Comparison of ENCODE assay signal across 8 mouse cellular contexts in the genomic region with DNA sequence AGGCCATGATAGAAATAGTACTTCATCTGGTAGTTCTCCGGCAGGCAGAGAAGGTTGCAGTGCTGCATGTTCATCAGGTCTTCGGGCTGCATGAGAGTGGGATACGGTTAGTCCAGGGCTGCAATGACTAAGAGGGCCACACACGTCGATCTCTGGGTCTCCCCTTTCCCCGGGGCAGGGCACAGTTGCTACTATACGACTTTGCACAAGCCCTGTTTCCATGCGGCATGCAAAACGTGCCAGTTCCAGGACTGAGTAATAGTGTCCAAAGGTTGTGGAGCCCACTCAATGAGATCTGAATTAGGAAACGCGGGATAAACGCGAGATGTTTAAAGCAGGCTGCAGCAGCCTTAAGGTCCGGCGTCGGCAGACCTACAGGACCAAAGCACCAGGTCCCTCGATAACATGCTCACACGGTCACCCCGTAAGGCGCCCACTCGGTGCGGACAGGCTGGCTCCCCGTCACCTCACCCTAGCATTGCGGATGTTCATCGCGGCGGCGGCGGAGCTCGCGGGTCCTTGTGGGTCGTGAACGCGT. TPM values are rescaled to one million over a fixed set of nuclear protein-coding genes. Genes with fewer than 3 reads are reported as not detected.
DNase-seq lines count a peak whose midpoint lies in the region; ATAC-seq and TF ChIP-seq lines count a peak whose summit lies in the region.

No protein-coding gene starts in this region.

- intact Hi-C loops in heart, adult 2 months (cut with DNase I): loop anchor here (2.0 kb wide), 1 partner anchor 41 kb away; no protein-coding TSS in a partner anchor

- H3K9ac ChIP-seq in heart, adult 2 months (ENCODE audit: low read depth, low read length): peak overlapping the region; percentile 87
- peak overlapping the region; percentile 66 for H3K9ac ChIP-seq in limb, embryonic 11.5 days (ENCODE audit: low read length)
- H3K9ac ChIP-seq in neural tube, embryonic 15.5 days (replicated peaks): peak overlapping the region; percentile 60

- no peaks in the 10 kb centered on the region; the same call in 1 of the 2 replicates for H3K4me1 ChIP-seq in heart, adult 2 months (ENCODE audit: control insufficient read depth, insufficient read depth, low read length)
- H3K4me1 ChIP-seq in limb, embryonic 11.5 days (ENCODE audit: control insufficient read depth, insufficient read depth, low read length): no peaks in the 10 kb centered on the region
- H3K4me1 ChIP-seq in neural tube, embryonic 15.5 days: peaks cover 10% of the 10 kb centered on the region

- no peaks in the 10 kb centered on the region for H3K27me3 ChIP-seq in heart, adult 2 months (ENCODE audit: control insufficient read depth, insufficient read depth, low read length)
- no peaks in the 10 kb centered on the region for H3K27me3 ChIP-seq in limb, embryonic 11.5 days (ENCODE audit: control insufficient read depth, insufficient read depth, low read length)
- H3K27me3 ChIP-seq in neural tube, embryonic 15.5 days (replicated peaks): no peaks in the 10 kb centered on the region

- peak overlapping the region; percentile 47 for H3K4me2 ChIP-seq in limb, embryonic 11.5 days (ENCODE audit: low read depth, severe bottlenecking)
- peak overlapping the region; percentile 68 for H3K4me2 ChIP-seq in neural tube, embryonic 15.5 days

- TF ChIP-seq EP300 in heart, adult 2 months (IDR thresholded peaks at IDR 0.05; ENCODE audit: insufficient read depth, low read depth, low read length): no peak

- WGBS in heart, adult 2 months: 21% methylated on average over 34 of the region's 34 CpGs
- 25% methylated on average over 34 of the region's 34 CpGs for WGBS in limb, embryonic 11.5 days
- WGBS in neural tube, embryonic 15.5 days: 25% methylated on average over 34 of the region's 34 CpGs

- H3K36me3 ChIP-seq in heart, adult 2 months (ENCODE audit: control insufficient read depth, insufficient read depth, low read length): no peaks in the 10 kb centered on the region
- H3K36me3 ChIP-seq in limb, embryonic 11.5 days (ENCODE audit: control insufficient read depth, insufficient read depth, low read length): no peaks in the 10 kb centered on the region
- no peaks in the 10 kb centered on the region for H3K36me3 ChIP-seq in neural tube, embryonic 15.5 days

- H3K9me3 ChIP-seq in limb, embryonic 11.5 days (ENCODE audit: control insufficient read depth, low read length): no peaks in the 10 kb centered on the region
- H3K9me3 ChIP-seq in neural tube, embryonic 15.5 days (replicated peaks): no peaks in the 10 kb centered on the region

- ATAC-seq in CD4-positive, CD25-positive, alpha-beta regulatory T cell, adult 4 months: peak; percentile 6
- peak; percentile 15; the same call in 1 of the 2 replicates for ATAC-seq in erythroblast, adult 5-6 weeks (replicated peaks; ENCODE audit: low FRiP score, poor library complexity, severe bottlenecking)
- peak; percentile 10; the same call in 1 of the 2 replicates for ATAC-seq in limb, embryonic 11.5 days (ENCODE audit: insufficient number of reproducible peaks, low FRiP score, low TSS enrichment, low read depth)
- no peak; the same call in none of the 2 replicates for ATAC-seq in neural tube, embryonic 15.5 days (ENCODE audit: low FRiP score)

- H3K79me2 ChIP-seq in heart, adult 2 months (replicated peaks; ENCODE audit: control insufficient read depth, insufficient read depth, low read length): no peaks in the 10 kb centered on the region

- DNase-seq in heart, adult 2 months: no peak
- no peak for DNase-seq in heart, adult 8-10 months (ENCODE audit: low spot score)
- no peak for DNase-seq in limb, embryonic 11.5 days (ENCODE audit: low spot score)
- DNase-seq in urinary bladder, adult 2 months (ENCODE audit: low spot score): no peak
- DNase-seq in frontal cortex, postnatal 14 days (ENCODE audit: low spot score in 2 of 2): no peak

- no peak for TF ChIP-seq POLR2A in heart, adult 2 months (IDR thresholded peaks at IDR 0.05; ENCODE audit: insufficient read depth, low read depth, low read length)

- peak overlapping the region; percentile 69 for H3K4me3 ChIP-seq in heart, adult 2 months
- peak overlapping the region; percentile 49 for H3K4me3 ChIP-seq in limb, embryonic 11.5 days (ENCODE audit: low read depth, low read length)
- peak overlapping the region; percentile 56 for H3K4me3 ChIP-seq in neural tube, embryonic 15.5 days (replicated peaks)

- H3K27ac ChIP-seq in heart, adult 2 months: peak overlapping the region; percentile 80
- H3K27ac ChIP-seq in limb, embryonic 11.5 days (replicated peaks; ENCODE audit: low read depth, low read length): no peak overlapping the region
- H3K27ac ChIP-seq in neural tube, embryonic 15.5 days (replicated peaks): peak overlapping the region; percentile 82

- no peak for TF ChIP-seq CTCF in heart, adult 2 months (IDR thresholded peaks at IDR 0.05)

RNA-seq across cellular contexts. Expression of gene Arhgap4, which starts 0.3 kb away (rescaled TPM):
- total RNA-seq in heart, adult 2 months (2021): 1 to 10 TPM; 1.5 to 1.8 TPM
- 5.7 and 7.7 TPM in 2 replicates for polyA plus RNA-seq in heart, adult 2 months (2012; rRNA removed)
- 1 to 10 TPM in 2 of 4 experiments, under 1 TPM in 2; 0.47 to 2.9 (median 1.3) TPM for total RNA-seq in heart, adult 8-10 months (2022)
- polyA plus RNA-seq in CD4-positive, CD25-positive, alpha-beta regulatory T cell, adult 4 months (2017; shearing (Covaris generic)): 100 to 1,000 TPM; 162 to 239 TPM
- 15.5 and 16.3 TPM in 2 replicates for total RNA-seq in erythroblast, adult 5-6 weeks (2015; ENCODE audit: low replicate concordance)
- 18.4 and 23.4 TPM in 2 replicates for total RNA-seq in erythroblast, adult 5-6 weeks (2017; ENCODE audit: low replicate concordance)
- polyA plus RNA-seq in limb, embryonic 11.5 days (2014; fragmentation: Nextera tagmentation; extraction: Ambion mirVana): 2.0 and 2.3 TPM in 2 replicates
- 3.9 and 6.3 TPM in 2 replicates for polyA plus RNA-seq in neural tube, embryonic 15.5 days (2015; fragmentation: Nextera tagmentation; extraction: Ambion mirVana)
- polyA plus RNA-seq in urinary bladder, adult 2 months (2012; rRNA removed): 6.0 and 8.4 TPM in 2 replicates

RNA-seq across cellular contexts. Expression of gene Naa10, which starts 0.4 kb away (rescaled TPM):
- 10 to 100 TPM; 50.2 to 63.7 TPM for total RNA-seq in heart, adult 2 months (2021)
- 57.2 and 64.5 TPM in 2 replicates for polyA plus RNA-seq in heart, adult 2 months (2012; rRNA removed)
- 10 to 100 TPM; 46.4 to 59.7 (median 56.5) TPM for total RNA-seq in heart, adult 8-10 months (2022)
- 100 to 1,000 TPM; 181 to 200 TPM for polyA plus RNA-seq in CD4-positive, CD25-positive, alpha-beta regulatory T cell, adult 4 months (2017; shearing (Covaris generic))
- 10.6 and 26.8 TPM in 2 replicates for total RNA-seq in erythroblast, adult 5-6 weeks (2015; ENCODE audit: low replicate concordance)
- 18.1 TPM in 2 replicates for total RNA-seq in erythroblast, adult 5-6 weeks (2017; ENCODE audit: low replicate concordance)
- 156 and 159 TPM in 2 replicates for polyA plus RNA-seq in limb, embryonic 11.5 days (2014; fragmentation: Nextera tagmentation; extraction: Ambion mirVana)
- 110 and 123 TPM in 2 replicates for polyA plus RNA-seq in neural tube, embryonic 15.5 days (2015; fragmentation: Nextera tagmentation; extraction: Ambion mirVana)
- polyA plus RNA-seq in urinary bladder, adult 2 months (2012; rRNA removed): 86.8 and 92.2 TPM in 2 replicates

RNA-seq across cellular contexts. Expression of gene Renbp, which starts 9.3 kb away (rescaled TPM):
- total RNA-seq in heart, adult 2 months (2021): 1 to 10 TPM; 3.7 to 7.1 TPM
- 5.1 and 7.3 TPM in 2 replicates for polyA plus RNA-seq in heart, adult 2 months (2012; rRNA removed)
- 1 to 10 TPM; 4.9 to 7.5 (median 6.1) TPM for total RNA-seq in heart, adult 8-10 months (2022)
- 10 to 100 TPM in 1 of 2 experiments, 1 to 10 TPM in 1; 6.4 to 15.1 TPM for polyA plus RNA-seq in CD4-positive, CD25-positive, alpha-beta regulatory T cell, adult 4 months (2017; shearing (Covaris generic))
- total RNA-seq in erythroblast, adult 5-6 weeks (2015; ENCODE audit: low replicate concordance): 7.7 TPM in 1 of 2 replicates, not detected in the other
- 5.4 and 12.4 TPM in 2 replicates for total RNA-seq in erythroblast, adult 5-6 weeks (2017; ENCODE audit: low replicate concordance)
- 9.8 and 13.2 TPM in 2 replicates for polyA plus RNA-seq in limb, embryonic 11.5 days (2014; fragmentation: Nextera tagmentation; extraction: Ambion mirVana)
- 10.4 and 24.7 TPM in 2 replicates for polyA plus RNA-seq in neural tube, embryonic 15.5 days (2015; fragmentation: Nextera tagmentation; extraction: Ambion mirVana)
- 35.0 and 36.8 TPM in 2 replicates for polyA plus RNA-seq in urinary bladder, adult 2 months (2012; rRNA removed)

RNA-seq across cellular contexts. Expression of gene L1cam, which starts 25.4 kb away (rescaled TPM):
- total RNA-seq in heart, adult 2 months (2021): 1 to 10 TPM; 2.1 to 3.7 TPM
- polyA plus RNA-seq in heart, adult 2 months (2012; rRNA removed): 2.9 and 3.3 TPM in 2 replicates
- 1 to 10 TPM; 3.3 to 5.3 (median 4.2) TPM for total RNA-seq in heart, adult 8-10 months (2022)
- polyA plus RNA-seq in CD4-positive, CD25-positive, alpha-beta regulatory T cell, adult 4 months (2017; shearing (Covaris generic)): 10 to 100 TPM in 1 of 2 experiments, 1 to 10 TPM in 1; 7.3 to 13.0 TPM
- 5.2 TPM in 2 replicates for total RNA-seq in erythroblast, adult 5-6 weeks (2015; ENCODE audit: low replicate concordance)
- 5.3 and 6.2 TPM in 2 replicates for total RNA-seq in erythroblast, adult 5-6 weeks (2017; ENCODE audit: low replicate concordance)
- polyA plus RNA-seq in limb, embryonic 11.5 days (2014; fragmentation: Nextera tagmentation; extraction: Ambion mirVana): 0.85 and 1.2 TPM in 2 replicates
- polyA plus RNA-seq in neural tube, embryonic 15.5 days (2015; fragmentation: Nextera tagmentation; extraction: Ambion mirVana): 86.3 and 95.4 TPM in 2 replicates
- 24.9 and 32.0 TPM in 2 replicates for polyA plus RNA-seq in urinary bladder, adult 2 months (2012; rRNA removed)

RNA-seq across cellular contexts. Expression of gene Avpr2, which starts 29.5 kb away (rescaled TPM):
- total RNA-seq in heart, adult 2 months (2021): not detected
- polyA plus RNA-seq in heart, adult 2 months (2012; rRNA removed): not detected in 2 replicates
- not detected for total RNA-seq in heart, adult 8-10 months (2022)
- 1 to 10 TPM; 2.6 to 3.3 TPM for polyA plus RNA-seq in CD4-positive, CD25-positive, alpha-beta regulatory T cell, adult 4 months (2017; shearing (Covaris generic))
- not detected in 2 replicates for total RNA-seq in erythroblast, adult 5-6 weeks (2015; ENCODE audit: low replicate concordance)
- total RNA-seq in erythroblast, adult 5-6 weeks (2017; ENCODE audit: low replicate concordance): not detected in 2 replicates
- 0.21 and 0.35 TPM in 2 replicates for polyA plus RNA-seq in limb, embryonic 11.5 days (2014; fragmentation: Nextera tagmentation; extraction: Ambion mirVana)
- polyA plus RNA-seq in neural tube, embryonic 15.5 days (2015; fragmentation: Nextera tagmentation; extraction: Ambion mirVana): 0.05 and 0.20 TPM in 2 replicates
- polyA plus RNA-seq in urinary bladder, adult 2 months (2012; rRNA removed): not detected in 2 replicates

Comparison
In these comparisons a context has a peak if more than half of its experiments do, and no peak if none do; other contexts are left out.
1. RNA of gene Arhgap4, which starts 0.3 kb away (polyA plus RNA-seq): 162 to 239 TPM in CD4-positive, CD25-positive, alpha-beta regulatory T cell, adult 4 months; 6.0 to 8.4 TPM in urinary bladder, adult 2 months, 5.7 to 7.7 TPM in heart, adult 2 months, 3.9 to 6.3 TPM in neural tube, embryonic 15.5 days and 2.0 to 2.3 TPM in limb, embryonic 11.5 days; every median in the first group is over 10 times any median in the second.
2. Peak in every context shown above with its lines, with median percentiles within 50 percentile points of each other: H3K4me3 ChIP-seq and H3K9ac ChIP-seq.